Mouse (Mus musculus) cerebellum, adult 9-10 months (tissue): ENCODE measurements around the gene Fmnl3.

ENCODE experiments used
- DNase-seq: peaks from one replicate; pipeline ENCODE4 v3.0.0; 2022

Gene Fmnl3

DNA sequence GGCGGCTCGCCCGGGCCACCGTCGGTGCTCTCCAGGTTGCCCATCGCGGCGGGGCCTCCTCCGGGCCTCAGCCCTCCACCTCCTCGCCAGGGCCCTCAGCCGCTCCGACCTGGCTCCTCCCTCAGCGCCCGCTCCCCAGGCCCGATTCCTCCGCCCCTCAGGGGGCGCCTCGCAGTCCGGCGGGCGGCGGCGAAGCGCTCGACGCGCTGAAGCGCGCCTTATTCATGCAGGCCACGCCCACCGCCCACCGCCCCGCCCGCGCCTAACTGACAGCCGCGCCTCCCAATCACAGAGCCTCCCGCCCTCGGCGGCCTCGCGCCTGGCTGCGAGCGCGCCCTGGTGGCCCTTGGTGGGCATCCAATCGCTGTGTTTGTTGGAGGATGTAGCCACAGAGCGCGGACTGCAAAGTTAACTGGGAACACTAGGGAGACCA is at the start of gene Fmnl3:
Gene Fmnl3 (minus strand): TSS at position 224 of the 433 bp plus-strand sequence.
- peak; percentile 95 for DNase-seq

DNA sequence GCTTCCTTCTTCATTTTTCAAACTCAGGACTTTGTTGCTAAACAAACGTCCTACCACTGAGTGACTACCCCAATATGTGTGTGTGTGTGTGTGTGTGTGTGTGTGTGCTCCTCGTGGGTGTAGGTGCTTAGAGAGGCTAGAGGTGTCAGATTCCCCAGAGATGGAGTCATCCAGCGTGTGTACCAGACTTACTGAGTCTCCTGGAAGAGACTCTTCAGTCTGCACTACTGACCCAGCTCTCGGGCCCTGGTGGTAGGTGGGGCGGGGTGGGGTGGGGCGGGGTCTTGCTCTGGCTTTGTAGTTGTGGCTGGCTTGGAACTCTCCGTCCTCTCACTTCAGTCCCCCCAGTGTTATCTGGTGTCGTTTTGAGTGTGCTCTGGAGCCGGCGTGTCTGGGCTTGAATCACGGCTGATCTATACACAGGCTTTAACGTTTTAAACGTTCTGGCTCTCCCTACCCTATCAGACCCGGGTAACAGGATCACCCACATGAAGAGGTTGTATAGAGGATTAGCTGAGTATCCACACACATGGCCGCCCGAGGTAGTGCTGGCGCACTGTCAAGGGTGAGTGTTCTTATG is 47.5 kb upstream of the Fmnl3 start:
- no peak for DNase-seq

DNA sequence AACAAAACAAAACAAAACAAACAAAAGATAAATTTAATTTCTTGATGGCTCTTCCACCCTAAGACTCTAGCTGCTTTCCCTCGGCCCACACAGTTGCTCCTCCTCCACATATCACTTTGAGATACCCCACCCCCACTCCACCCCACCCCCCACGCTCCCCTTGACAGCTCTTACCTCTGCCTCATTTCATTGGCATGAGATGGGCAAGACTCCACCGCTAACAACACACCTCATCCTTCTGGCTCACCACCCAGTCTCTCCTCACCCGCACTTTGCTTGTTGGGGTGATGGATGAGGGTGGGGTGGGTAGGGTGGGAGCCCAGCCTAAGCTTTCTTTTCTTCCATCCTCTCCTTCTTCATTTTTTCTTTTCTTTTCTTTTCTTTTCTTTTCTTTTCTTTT is 46.7 kb upstream of the Fmnl3 start:
- no peak for DNase-seq

DNA sequence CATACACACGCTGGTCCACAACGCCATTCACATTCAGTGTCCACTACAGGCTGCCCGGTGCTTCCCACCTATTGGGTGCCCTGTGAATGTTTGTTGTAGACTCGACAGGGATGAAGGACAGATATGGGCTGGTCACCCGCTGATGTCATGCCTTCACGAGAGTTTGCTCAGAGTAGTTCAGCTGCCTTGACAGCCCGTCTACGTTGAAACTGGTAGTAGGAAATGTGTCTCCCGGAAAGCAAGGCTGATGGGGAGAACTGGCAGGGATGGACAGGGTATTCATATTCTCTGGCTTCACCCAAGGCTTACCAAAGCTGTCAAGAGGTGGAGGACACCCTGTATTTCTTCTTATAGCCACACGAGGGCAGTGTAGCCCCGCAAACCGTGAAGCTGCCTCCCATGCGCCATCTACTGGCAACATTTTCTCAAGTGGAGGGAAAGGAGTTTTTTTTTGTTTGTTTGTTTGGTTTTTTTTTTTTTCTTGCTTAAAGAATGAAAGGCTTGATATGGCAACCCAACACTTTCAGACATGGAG is 46.1 kb upstream of the Fmnl3 start:
- peak; percentile 92 for DNase-seq

DNA sequence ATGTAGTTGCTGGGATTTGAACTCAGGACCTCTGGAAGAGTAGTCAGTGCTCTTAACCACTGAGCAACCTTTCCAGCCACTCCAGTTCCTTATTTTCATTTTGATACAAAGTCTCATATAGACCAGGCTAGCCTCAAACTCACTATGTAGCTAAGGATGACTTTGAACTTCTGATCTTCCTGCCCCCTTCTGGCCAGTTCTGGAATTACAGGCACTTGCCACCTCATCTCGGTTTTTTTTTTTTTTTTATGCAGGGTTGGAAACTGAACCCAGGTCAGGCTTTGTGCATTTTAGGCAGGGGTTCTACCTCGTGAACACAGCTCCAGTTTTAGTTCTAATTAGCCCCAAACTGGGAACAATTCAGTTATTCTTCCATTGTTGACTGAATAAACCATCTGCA is 45.5 kb upstream of the Fmnl3 start:
- peak; percentile 71 for DNase-seq

DNA sequence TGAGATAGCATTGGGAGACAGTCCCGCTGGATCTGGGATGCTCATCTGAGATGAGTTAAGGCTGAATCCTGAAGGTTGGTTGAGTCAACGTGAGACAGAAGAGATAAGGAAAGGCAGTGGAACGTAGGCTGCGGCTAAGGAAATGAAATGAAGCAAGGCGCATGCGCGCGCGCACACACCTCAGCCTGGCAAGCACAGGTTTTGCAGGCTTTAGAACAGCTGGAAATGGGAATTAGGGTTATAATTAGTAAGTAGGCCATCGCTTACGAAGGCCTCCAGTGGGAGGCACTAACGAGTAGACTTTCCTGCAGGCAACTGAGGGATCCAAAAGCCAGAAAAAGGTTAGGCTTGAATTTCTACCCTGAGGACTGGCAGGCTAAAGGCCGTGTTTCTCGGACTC is 41.5 kb upstream of the Fmnl3 start:
- peak; percentile 21 for DNase-seq

DNA sequence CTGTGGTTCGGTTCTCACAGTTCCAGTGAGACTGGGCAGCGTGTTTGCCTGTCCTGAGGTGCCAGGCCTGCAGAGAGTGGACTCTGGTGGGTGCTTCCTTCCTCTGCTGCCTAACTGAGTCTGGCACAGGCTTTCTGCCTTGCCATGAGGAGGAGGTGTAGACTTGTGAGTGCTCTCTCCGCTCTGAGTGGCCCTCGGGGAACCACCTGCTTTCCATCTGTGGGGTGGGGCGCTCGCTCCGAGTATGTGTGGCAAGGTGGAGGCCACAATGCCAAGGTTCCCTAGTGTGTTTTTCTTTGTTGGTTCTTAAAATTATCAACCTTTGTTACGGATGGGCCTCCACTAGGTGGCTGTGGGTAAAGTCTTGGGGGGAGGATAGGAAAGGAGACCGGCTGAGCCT is 38.6 kb upstream of the Fmnl3 start:
- no peak for DNase-seq

DNA sequence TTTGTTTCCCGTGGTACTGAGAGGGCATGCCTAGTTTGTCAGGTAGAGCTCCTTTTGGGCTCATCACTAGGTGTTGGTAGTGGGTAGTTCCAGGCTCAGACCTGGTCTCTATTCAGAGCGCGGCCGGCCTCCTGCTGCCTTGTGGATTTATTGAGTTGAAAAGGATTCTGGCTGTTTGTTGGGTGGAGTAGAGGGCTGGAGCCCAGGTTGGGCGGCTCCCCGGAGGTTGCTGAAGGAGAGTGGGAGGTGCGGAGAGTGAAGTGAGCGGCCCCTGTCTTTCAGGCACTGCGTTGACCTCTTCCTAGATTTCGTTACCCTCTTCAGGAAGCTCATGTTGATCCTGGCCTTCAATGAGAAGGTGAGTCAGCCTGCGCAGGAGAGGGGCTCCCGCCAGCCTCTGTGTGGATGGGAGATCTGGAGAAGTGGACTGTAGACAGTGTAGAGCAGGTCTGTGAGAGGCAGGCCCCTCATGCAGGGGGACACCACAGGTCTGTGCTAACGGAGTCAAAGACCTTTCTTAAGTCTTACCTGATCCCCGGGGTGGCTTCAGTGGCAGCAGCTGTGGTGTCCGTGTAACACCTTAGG is 36.8 kb upstream of the Fmnl3 start:
- no peak for DNase-seq

DNA sequence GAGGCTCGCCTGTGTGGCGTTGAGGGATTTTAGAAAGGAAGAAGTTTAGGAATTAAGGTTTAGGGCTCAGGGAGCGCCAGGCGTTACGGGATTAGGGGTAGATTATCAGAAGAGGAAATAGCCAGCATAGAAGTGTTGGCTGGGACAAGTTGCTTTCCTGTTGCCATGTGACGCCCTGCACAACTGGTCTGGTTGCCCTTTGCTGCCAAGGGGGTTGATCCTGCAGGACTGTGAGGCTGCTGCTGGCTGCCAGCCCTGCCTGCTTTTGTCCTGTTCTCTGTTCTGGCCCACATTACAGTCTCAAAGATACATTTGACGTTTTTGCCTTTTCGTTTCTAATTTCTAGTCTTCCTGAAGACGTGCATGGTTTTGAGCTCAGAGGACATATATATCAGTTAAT is 34.9 kb upstream of the Fmnl3 start:
- DNase-seq, result no peak

DNA sequence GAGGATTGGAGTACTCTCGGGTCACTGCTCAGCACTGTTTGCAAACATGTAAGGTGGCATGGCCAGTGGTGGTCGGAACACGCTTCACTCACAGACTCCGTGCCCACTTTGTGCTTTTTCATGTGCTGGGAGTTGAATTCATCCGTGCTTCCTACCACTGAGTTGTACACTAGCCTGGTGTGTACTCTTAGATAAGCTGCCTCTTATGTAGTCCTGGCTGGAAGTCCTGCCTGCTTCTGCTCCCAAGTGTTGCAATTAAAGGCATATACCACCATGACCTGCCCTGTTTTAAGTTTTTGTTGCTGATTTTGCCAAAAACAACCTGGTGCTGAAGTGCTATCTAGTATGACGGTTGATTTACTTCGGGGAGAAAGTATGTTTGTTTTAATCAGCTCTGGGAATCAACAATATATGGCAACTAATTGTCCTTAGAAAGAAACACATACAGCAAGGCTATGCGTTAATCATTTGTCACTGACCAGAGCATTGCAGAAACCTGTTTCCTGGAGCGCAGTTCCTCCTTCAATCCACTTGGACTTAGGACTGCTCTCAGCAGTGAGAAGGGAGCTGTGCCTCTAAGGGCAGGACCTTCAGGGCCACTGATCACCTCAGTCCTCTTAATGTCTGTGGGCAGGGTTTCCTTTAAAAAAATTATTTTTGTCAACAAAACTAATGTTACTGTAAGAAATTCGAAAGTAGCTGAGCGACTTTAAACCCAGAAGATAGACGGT is 33.0 kb upstream of the Fmnl3 start:
- no peak for DNase-seq

DNA sequence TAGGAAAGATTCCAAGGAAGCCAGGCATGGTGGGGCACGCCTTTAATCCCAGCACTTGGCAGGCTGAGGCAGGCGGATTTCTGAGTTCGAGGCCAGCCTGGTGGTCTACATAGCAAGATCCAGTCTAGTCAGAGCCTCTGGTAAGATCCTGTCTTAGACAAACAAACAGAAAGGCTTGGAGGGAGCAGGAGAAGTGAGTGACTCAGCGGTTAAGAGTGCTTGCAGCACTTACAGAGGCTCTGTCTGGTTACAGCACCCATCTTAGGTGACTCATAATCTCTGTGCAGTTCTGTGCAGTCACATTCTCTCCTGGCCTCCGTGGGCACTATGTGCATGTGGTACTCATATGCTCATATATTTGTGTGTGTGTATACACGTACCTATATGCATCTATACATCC is 30.3 kb upstream of the Fmnl3 start:
- no peak for DNase-seq

DNA sequence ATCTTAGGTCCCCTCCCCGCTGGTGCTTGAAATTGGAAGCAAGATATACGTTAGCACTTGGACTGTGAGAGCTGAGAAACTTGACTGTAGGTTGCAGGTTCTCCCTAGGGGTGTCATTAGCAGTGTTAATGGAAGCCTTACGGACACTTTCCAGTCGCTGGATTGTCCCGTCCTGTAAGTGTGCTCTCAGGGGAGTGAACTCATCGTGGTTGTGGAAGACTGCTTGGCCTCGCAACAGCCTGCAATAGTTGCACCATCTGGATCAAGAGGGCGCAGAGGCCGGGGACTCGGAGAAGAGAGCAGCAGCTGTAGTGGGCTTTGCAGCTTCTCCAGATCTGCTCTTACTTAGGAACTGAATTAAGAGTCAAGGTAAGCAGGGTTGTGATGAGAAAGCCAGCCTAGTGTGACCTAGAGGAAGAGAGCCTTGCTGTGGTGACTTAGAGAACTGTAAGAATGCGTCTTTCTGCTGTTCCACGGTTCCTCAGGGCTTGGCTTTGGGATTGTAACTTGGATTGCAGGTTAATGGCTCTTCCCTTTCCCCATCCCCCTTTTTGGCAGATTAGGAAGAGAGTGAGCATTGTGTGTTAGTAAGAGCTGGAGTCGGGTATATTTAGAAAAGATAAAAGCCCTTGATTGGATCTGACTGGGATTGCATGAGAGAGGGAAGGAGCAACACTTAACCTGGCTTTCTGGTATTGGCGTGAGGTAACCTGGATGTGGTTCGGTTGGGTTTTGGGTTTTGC is 29.4 kb upstream of the Fmnl3 start:
- DNase-seq, result no peak

DNA sequence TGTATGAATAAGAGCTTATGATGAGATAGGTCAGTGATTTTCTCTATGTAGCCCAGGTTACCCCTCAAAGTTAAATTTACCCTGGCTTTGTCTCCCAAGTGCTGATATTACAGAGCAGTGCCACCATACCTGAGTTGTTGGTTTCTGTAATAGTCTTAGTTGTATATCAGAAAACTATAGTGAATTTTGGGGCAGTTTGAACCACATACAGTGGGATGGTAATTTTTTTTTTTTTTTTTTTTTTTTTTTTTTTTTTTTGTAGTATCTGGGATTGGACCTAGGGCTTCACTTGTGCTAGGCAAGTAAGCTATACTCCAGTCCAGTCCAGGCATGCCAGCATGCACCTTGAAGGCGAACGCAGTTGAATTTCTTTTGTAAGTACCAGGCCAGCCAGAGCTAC is 27.3 kb upstream of the Fmnl3 start:
- no peak for DNase-seq

DNA sequence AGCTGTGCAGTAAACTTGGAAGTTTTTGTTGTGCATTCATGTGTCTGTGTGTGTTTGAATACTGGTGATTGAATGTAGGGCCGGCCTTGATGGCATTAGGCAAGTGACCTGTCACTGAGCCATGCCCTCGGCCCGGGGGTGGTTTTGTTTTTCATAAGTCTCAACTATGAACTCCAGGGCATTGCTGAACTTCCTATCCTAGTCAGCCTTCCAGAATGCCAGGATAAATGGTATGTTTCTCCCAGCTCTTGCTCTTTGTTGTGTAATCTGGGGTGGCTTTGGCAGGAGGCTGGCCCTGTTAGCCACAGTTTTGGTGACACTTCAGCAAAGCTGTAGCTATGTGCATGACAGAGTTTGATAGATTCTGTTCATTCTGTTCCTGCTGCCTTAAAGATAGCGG is 26.6 kb upstream of the Fmnl3 start:
- no peak for DNase-seq

DNA sequence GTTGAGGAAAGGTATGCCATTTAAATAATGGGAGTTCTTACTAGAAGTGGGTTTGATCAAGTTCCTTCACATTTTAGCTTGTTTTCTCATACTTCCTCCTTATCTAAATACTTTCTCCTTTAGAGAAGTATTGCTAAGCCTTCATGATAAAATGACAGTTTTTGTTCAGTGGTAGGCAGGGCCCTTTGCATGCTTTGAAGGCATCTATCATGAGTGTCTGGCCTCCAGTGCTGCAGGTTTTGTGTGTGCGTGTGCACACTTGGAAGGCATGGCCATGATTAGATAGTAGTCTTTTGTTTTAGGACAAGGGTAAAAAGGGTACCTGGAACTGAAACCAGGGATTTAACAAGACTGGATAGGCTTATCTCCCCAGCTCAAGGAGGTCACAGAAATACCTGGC is 26.2 kb upstream of the Fmnl3 start:
- DNase-seq, result no peak

DNA sequence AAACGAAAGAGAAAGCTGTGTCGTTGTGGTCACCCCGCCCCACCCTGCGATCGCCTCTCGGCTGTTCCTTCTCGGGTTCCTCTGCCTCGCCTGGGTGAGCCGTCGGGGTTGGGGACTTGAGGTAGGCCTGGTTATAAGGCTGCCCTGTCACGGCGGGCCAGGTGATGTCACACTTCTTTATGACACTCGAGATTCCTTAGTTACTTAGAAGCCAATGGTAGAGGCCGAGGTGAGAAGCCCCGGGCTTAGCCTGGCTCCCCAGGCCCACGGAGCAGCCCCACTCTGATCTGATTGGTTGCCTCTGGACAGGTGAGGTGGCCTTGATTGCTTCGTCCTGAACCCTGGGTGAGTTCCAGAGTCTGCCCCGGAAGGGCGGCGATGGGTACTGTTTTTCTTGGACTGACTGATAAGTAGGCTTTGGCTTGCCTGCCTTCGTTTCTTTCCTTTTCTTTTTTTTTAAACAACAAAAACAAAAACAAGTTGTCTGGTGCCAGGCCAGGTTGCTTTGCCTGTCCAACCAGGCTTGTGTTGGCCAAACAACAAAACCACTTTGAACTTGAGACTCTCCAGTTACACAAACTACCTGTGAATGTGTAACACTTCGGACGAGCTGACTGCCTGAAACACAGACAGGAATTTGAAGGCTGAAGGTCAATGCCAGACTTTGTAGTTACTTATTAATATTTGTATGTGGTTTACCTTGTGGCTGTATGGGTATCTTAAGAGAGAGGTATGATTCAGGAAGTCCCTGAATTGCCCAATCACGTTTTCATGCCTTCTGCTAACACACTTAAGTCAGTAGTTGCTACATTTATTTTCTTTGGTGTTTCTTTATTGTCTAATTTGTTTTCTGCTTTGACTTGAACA is 23.3 kb upstream of the Fmnl3 start:
- peak; percentile 65 for DNase-seq

DNA sequence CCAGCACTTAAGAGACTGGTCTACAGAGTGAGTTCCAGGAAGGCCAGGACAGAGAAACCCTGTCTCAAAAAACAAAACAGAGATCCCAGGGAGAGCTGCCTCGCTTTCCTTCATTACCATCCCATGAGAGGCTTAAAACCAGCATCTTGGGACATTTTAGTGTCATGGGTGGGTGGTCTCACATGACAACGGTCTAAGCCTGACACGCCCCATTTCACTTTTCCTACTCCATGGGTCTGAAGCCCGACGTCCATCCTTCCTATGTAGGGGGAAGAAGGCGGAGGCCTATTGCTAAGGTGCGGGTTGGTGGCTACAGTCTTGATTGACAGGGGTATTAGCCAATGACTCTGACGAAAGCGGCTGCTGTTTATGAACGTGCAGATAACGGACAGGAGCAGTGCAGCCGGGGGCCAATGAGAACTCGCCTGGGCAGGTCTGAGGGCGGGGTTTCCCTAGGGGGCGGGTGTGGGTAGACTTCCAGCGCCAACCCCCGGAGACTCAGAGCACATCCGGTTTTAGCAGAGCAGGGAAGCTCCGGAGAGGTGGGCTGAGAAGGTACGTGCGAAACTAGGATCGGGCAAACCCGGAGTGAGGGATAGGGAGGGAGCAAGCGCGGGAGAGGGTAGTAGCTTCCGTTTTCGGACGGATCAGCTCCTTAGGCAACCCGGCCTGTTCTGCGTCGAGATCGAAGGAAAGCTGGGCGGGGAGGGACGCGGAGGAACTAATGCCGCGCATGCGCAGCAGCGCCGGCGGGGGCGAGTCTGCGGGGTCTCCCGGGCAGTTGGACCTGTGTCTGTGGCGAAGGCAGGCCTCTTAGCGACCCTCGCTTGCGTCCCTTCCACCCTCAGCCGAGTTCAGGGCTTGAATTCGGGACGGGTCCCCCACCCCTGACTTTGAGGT is 22.5 kb upstream of the Fmnl3 start, which contains the start of gene Tmbim6:
Gene Tmbim6 (plus strand): TSS at position 397 of the 900 bp plus-strand sequence.
- peak; percentile 100 for DNase-seq

DNA sequence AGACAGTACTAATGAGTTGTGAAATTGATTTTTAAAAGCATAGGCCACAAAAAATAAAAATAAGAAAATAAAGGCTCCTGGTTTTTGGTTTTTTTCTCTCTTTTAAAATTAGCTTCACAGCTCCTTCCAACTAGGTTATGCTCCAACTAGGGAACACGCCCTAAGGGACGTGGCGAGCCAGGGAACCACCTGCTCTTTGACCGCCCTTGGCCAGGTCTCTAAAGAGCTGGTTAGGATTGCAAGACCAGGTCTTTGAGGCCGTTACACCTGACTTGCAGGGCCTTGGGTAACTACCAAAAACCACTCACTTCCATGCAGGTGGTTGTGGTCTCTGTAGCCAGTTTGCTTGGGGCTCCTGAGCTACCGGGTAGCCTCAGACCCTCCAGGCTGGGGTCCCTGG is 21.7 kb upstream of the Fmnl3 start:
- no peak for DNase-seq

DNA sequence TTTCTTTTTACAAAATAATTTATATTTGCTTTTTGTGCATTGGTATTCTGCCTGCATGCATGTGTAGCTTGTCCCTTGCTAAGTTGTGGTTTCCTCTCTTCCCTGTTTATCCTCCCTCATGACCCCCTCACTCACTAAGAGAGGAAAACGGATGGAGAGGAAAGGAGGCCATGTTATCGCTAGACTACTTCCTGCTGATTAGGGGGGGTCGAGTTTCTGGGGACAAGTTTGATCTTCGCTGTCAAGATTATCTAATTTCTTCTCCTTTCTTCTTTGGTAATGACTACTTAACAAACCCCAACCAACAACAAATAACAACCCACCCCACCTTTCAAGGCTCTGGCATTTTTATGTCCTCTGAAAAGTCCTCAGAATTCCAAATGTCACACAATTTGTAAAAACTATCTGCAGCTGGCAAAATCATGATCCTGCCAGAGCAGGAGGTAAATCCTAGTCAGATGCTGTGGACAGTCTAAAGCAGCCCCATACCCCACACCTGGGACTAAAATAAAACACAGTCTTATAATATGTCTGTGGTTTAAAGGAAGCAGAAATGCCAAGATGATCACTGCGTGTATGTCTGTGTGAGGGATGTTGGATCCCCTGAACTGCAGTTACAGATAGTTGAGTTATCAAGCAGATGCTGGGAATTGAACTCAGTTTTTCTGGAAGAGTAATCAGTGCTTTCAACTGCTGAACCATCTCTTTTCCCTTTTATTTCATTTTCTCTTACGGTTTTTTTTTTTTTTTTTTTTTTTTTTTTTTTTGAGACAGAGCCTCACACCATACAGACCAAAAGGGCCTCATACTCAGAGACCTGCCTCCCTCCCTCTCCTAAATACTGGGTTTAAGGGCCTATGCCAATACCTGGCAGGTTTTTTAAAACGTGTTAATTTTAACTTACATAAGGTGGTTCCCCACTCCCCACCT is 20.5 kb upstream of the Fmnl3 start:
- no peak for DNase-seq

DNA sequence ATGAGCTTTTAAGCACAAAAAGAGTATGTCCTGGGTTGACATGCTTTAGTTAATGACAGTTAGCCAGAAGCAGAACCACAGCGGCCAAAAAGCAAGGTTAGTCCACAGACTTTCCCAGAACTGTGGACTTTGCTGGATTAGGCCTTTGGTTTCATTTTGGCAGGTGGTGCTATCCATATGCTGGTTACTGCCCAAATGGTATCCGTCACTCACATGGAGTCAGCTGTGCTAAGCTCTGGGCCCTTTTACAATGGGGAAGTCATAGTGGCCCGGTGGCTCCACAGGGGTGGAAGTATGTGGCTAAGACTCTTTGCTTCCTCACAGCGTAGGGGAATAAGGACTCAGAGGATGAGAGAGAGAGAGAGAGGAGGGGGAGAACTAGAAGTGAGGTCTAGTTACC is 17.7 kb upstream of the Fmnl3 start:
- no peak for DNase-seq
